Mouse (Mus musculus): ENCODE measurements at regions not wholly inside any gene's neighbourhood (a gene's known extent, or its start where the extent isn't known, plus 50 kb on each side); places are given as distances from the start of the nearest gene placed in this dataset.
"Not testable (repeated sequence)": the region's sequence is repeated elsewhere in the genome, so short reads cannot be mapped to it uniquely, and the experiment has no call there.

DNA sequence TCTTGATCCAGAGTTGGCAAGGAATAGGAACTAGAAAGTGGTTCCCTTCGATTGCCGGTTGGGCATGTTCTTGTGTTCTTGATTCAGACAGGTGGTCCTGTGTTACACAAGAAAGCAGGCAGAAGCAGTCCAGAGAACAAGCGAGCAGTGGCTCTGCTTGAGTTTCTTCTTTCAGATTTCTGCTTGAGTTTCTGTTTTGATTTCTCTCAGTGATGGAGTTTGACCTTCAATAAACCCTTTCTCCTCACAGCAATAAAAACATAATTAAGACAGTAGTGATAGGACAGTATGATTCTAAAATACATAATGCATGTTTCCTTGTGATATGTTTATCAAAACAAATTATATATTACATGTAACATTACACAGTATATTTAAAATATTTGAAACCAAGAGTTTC lies 59.1 kb downstream of the Klf6 start:
- in situ Hi-C loops (cut with MboI; ENCODE audit: low sequenced_read_pairs) = no loop called here

DNA sequence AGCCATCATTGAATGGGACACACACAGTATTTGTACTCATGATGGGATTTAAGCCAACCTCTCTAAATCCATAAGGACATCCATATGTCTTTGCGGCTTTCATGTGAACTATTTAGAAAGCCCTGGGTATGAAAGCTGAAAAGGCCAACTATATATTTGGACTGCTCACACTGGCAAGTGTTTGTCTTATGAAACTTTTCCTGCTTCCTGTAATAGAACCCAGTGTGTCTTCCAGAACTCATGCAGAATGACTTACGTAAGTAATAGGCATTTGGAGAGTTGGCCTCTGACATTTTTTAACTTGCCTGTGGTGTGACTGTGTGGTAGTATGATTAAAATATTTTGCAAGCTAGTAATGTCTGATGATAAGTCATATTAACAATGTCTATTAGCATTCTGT lies 70.2 kb downstream of the Klf6 start:
- in situ Hi-C loops (cut with MboI; ENCODE audit: low sequenced_read_pairs) = no loop called here

DNA sequence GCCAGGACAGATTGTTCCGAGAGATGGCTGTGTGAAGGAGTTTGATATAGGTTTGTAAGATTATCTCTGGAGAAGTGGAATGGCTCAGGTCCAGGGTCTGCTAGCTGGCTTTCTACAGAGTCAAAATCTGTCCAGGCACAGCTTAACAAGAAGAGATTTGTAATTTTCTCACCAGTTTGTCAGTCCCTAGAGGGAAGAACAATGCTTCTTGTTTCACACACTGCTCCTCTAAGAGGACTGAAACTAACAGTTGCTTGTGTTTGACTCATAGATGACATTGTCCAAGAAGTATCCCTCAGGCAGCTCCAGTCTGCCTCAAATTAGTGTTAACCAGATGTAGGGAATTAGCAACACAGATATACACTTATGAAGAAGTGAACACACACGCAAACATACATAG lies 76.2 kb downstream of the Klf6 start:
- in situ Hi-C loops (cut with MboI; ENCODE audit: low sequenced_read_pairs) = no loop called here

DNA sequence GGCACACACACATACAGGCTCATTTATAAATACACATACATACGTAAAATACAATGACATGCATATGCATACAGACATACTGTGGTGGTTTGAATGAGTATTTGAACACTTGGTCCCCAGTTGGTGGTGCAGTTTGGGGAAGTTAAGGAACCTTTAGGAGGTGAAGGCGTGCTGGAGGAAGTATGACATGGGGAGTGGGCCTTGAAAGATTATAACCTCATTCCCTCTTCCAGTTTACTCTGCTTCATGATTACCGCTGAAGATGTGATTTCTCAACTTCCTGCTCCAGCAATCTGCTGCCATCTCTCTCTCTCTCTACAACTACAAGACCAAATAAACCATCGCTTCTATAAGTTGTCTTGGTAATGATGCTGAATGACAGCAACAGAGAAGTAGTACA lies 76.7 kb downstream of the Klf6 start:
- in situ Hi-C loops (cut with MboI; ENCODE audit: low sequenced_read_pairs) = no loop called here

DNA sequence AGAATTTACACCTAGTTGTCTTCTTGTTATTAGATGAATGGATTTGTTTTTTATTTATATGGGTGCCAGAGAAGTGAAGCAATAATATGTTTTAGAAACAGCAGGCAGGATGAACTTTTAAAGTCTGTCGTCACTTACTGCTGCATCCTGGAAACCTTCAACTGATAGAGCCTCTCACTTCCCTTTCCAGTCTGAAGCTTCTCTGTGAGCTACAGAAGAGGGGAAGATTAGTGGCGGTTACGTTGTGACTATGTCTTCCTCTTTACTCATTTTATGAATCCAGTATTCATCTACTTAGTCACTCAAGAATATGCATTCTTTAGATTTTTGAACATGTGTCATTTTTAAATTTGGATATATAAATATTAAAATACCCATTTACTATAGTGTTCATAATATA lies 78.1 kb downstream of the Klf6 start:
- in situ Hi-C loops (cut with MboI; ENCODE audit: low sequenced_read_pairs) = no loop called here

DNA sequence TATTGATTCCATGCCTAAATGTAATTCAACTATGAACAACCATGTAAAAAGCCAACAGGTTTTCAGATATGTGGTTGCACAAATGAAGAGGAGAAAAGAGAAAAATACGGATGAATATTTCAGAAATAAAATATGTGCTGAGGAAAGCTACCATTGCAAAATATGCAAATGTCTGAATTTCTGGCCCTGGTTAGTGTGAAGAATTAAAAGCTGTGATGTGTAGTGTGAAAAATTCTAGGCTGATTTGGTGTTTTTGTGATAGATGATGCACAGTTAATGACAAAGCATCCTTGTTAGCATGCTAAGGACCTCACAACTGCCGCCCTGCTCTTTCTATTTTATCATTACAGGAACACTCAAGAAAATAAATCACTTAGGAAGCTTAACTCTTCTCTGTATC lies 91.6 kb downstream of the Klf6 start:
- in situ Hi-C loops (cut with MboI; ENCODE audit: low sequenced_read_pairs) = no loop called here

DNA sequence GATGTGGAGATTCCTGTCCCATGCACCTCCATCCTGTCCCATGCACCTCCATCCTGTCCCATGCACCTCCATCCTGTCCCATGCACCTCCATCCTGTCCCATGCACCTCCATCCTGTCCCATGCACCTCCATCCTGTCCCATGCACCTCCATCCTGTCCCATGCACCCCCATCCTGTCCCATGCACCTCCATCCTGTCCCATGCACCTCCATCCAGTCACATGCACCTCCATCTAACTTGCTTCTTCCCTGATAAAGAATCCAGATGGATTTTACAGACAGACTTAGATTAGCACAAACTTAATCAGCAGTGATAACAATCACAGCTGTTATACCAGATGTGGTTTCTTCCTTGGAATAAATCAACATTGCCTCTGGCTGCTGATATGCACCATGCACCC lies 93.8 kb downstream of the Klf6 start:
- in situ Hi-C loops (cut with MboI; ENCODE audit: low sequenced_read_pairs) = not testable (repeated sequence)

DNA sequence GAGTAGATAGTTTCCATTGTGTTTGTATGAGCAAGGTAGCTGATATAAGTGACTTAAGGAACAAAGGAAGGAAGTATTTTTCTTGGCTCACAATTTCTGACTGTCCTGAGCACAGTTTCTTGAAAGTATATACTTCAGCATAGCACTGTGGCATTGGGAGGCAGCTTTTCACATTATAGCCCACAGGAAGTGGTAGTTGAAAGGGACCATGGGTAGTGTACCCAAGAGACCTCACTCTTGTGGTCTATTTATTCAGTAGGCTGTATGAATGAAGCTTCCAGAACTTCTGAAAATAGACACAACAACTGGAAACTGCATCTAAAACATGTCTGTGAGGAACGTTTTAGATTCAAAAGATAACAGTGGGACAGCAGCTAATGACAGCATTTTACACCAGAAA lies 94.9 kb downstream of the Klf6 start:
- in situ Hi-C loops (cut with MboI; ENCODE audit: low sequenced_read_pairs) = no loop called here

DNA sequence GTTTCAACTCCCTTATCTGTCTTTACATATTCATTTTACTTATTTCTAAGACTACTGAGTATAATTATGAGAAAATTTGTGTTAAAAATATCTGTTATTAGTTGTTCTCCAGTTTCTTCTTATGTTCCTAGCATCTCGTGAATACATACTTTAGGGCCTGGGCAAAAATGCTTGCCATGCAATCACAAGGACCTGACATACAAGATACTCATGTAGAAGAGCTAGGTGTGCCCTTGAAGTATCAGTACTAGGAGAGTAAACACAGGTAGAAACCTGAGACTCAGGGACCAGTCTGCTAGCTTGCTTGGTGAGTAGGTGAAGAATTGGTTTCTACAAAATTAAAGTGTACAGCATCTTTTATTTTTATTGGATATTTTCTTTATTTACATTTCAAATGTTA lies 101.7 kb downstream of the Klf6 start:
- in situ Hi-C loops (cut with MboI; ENCODE audit: low sequenced_read_pairs) = no loop called here

DNA sequence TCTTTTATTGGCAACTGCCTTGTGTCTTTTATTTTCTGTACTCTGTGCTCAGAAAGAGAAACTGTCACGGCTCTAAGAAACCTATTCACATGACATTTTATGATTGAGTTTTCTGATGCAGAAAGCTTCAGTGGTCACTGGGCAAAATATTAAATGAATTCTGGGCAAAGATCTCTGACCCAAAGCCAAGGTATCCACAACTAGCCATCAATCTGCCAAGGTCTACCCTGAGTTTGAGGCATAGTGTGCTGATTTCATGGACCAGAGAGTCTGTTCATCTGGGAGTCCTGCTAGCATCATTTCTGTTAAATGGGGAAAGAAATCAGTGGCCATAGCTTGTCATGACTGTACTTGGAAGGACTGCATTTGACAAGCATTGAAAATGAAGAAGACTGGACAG lies 103.3 kb downstream of the Klf6 start:
- in situ Hi-C loops (cut with MboI; ENCODE audit: low sequenced_read_pairs) = no loop called here

DNA sequence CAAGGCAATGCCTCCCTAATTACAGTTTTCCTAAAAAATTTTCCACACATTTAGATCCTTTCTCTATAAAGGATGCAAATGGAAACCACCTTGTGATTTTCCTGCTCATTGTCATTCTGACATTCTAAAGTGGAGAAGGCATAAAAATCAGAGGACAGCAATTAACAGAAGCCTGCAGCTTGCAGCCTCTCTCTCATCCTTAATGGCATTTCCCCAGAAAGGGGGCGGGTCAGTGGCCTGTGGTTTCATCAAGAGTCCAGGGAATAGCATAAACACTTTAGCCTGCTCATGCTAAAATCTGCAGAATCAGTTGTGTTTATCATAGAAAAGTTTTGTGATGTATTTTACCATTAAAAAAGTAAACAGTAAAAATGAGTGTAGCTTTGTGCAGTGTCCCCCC lies 117.3 kb downstream of the Klf6 start:
- in situ Hi-C loops (cut with MboI; ENCODE audit: low sequenced_read_pairs) = no loop called here

DNA sequence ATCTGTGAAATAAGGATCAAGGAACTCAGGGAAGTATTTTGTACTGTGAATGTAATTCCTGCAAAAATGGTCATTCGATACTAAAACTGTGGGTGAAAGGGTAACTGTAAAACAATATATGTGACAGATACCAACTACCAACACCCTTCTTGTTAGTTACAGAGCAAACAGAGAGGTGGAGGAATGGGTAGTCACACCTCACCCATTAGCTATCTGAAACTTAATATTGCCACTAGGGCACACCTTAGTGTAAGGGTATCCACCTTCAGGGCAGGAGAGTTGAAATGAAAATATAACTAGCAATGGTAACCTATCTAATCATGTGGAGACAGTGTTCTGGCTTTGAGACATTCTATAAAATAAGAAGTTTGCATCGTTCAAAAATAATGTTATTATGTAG lies 126.2 kb downstream of the Klf6 start:
- in situ Hi-C loops (cut with MboI; ENCODE audit: low sequenced_read_pairs) = no loop called here

DNA sequence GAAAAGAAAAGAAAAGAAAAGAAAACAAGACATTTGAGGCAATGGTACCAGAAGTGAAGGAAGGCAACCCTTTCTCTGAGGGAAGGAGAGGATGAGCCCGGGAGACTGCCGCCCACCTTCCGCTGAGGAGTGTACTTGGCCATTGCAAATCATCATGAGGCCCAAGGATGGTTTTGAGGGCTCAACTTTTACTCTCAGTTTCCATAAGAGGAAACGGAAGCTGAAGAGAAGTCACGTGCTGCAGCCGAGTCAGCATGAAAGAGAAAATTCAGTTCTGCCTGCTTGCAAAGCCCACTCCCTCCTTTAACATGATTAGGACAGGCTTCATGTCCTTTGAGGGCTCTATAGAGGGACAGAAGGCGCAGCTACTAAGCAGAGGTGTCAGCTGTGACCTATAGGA lies 127.1 kb downstream of the Klf6 start:
- in situ Hi-C loops (cut with MboI; ENCODE audit: low sequenced_read_pairs) = no loop called here

DNA sequence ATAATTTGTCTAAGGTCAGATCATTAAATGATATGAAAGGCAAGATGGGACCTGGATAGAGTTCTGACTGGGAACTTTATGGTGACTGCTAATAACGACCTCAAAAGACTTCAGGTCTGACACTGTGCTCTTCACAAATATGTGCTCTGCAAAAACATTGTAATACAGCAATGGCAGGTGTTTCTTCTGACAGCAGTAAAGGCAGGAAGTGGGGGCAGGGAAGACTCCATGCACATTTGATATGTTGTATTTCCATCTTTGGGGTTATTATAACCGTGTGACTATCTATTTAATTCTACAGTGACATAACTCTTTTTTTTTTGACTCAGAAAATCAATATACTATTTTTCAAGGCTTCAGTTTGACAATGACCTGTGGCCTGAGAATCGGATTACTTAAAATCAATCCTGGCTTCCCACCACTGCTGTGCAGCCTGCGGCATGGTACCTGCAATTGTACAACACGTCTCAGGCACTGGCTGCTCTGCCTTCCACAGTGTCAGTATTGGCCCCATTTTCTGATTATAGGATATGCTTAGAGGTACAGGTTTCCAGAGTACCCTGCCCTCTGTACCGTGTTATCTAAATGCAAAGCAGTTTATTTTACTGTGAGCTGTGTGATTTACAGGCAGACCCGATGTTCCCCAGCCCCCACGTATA lies 139.4 kb downstream of the Klf6 start:
- in situ Hi-C loops (cut with MboI; ENCODE audit: low sequenced_read_pairs) = no loop called here

DNA sequence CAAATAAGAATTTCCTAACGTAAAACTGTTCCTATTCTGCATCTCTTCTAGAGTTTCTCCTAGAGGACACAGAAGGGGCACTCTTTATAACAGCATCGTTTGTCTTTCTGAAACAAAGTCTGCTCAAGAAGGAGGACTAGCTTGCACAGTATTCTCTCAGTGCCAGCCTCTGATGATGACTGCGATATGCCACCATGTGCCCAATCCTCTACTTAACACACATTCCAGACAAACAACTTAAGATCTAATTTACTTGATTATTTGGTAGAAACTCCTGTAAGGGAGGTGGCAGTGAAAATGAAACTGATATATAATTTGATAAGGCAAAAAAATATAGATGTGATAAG lies 139.9 kb downstream of the Klf6 start:
- in situ Hi-C loops (cut with MboI; ENCODE audit: low sequenced_read_pairs) = no loop called here

DNA sequence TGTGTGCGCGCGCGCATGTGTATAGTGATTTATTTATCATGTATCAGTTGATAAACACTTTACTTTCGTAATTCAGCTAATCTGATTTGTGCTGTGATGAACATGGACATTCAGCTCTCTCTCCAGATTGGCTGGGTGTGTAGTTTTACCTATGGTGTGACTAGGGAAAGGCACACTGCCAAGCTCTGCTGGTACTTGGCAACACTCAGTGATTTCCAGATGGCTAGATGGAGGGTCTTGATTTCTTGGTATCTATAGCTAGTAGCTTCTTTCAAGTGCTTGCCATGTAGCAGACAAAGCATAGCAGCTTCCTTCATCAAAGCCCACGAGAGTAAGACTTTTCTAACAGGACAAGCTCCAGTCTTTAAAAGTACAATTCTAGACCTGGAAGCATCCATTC lies 144.6 kb downstream of the Klf6 start:
- in situ Hi-C loops (cut with MboI; ENCODE audit: low sequenced_read_pairs) = no loop called here

DNA sequence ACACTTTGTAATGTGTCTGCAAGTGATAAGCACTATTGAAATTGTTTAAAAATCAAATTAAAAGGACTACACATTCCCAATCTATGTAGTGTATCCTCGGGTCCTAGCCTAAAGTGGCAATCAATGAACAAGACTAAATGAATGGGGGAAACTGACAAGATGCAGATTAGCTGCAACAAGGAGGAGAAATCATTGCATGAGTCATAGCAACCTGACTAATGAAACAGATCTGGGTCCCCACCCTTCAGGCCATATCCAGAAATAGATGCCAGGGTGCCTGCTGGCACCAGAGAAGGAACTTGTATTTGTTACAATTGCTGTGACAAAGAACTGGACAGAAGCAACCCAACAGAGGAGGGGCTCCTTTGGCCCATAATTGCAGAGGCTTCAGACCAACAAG lies 148.4 kb downstream of the Klf6 start:
- in situ Hi-C loops (cut with MboI; ENCODE audit: low sequenced_read_pairs) = no loop called here

DNA sequence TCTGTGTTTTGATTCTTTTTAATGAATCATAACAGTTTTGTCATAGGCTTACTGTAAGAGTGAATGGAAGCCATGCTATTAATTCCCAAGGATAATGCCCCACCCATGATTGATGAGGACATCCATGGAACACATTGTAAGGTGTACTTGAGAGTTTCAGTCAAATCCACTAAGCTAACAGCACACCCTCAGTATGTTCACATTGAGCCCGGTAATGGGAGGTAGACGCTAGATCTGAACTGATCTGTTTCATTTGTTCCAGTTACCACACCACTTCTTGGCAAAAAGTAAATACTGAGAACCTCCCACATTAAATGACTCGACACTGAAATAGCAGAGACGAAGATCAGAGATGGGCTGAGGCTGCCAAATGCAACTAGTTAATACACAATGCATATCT lies 165.9 kb downstream of the Klf6 start:
- in situ Hi-C loops (cut with MboI; ENCODE audit: low sequenced_read_pairs) = no loop called here

DNA sequence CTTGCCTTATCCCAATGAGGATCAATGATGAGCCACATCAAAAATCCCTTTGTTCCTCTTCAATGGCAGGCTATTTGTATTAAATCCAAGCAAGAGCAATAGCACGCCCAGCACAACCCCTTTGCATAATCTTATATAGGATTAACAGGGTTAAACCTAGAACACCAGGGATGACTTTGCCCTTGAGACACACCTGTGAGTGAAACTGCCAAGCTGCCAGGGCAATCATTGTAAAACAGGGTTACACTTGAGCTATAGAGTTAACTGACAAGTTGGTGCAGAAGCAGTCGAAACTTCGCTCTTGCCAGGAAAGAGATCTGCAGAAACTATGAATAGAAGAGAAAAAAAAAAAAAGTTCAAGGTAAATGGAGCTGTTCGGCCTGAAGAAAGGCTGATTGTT lies 167.6 kb downstream of the Klf6 start:
- in situ Hi-C loops (cut with MboI; ENCODE audit: low sequenced_read_pairs) = no loop called here

DNA sequence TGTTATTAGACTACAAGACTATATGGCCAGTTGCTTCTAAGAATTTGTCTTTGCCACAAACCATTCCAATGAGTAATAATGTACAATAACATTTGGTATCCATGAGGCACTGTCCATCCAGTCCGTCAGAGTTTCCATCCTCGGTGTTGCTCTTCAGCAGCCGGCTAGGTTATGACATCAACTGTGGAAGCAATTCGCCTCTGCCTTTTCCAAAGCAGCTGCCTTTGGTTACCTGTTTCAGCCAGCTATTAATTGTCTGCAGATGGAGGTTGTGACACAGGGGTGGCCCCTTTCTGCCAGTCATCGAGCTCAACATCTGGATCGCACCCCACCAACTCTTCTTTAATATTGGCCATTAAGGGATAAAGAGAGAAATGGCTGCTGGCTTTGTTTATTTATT lies 168.2 kb downstream of the Klf6 start:
- in situ Hi-C loops (cut with MboI; ENCODE audit: low sequenced_read_pairs) = no loop called here

DNA sequence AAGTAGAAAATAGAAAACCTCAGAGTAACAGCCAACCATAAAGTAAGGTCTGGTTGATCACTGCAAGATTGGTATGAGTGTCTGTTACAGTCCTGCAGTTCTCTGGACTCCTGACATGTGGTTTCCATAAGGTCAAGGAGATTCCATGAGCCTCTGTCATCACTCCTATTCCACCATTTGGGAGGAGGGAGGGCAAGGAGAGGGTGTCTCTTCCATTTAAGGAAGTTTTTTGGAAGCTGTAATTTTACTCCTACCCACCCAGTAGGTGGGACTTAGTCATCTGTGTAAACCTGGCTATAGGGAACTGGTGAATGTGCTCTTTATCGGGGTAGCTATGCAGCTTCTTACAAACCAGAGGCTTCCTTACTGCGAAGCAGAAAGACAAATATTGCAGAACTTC lies 168.8 kb downstream of the Klf6 start:
- in situ Hi-C loops (cut with MboI; ENCODE audit: low sequenced_read_pairs) = no loop called here

DNA sequence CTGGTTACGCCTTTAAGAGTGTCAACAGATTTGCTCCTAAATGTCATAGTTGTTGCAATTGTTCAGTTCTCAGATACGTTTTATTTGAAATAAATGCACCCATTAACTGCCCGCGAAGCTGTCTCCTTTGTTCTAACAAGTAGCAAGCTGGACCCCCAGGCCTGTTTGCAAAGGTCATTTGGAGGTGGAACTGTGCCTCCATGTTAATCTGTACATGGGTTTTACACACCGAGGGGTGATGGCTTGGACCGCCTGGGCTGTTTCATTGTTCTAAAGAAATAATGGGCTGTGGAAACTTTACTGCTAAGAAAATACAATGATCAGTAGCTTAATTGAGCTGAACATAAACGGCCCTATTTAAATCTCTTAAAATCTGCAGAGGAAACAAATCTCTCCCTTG lies 178.8 kb downstream of the Klf6 start:
- in situ Hi-C loops (cut with MboI; ENCODE audit: low sequenced_read_pairs) = no loop called here

DNA sequence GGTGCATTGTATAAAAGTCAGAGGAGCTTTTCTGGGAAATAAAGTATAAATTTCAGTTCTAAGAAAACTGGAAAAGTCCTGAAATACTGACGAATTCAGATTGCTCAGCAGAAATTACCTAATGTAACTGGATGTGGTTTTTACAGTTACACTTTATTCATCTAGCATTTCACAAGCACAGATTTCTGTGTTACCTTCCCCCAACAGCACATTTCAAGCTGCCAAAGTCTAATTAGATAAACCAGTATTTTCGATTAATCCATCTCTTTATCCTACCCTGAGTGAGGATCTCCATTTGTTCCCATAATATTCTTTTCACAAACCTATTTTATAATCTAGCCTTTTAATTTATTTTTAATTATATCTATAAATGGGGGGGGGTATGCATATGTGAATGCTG lies 179.4 kb downstream of the Klf6 start:
- in situ Hi-C loops (cut with MboI; ENCODE audit: low sequenced_read_pairs) = no loop called here

DNA sequence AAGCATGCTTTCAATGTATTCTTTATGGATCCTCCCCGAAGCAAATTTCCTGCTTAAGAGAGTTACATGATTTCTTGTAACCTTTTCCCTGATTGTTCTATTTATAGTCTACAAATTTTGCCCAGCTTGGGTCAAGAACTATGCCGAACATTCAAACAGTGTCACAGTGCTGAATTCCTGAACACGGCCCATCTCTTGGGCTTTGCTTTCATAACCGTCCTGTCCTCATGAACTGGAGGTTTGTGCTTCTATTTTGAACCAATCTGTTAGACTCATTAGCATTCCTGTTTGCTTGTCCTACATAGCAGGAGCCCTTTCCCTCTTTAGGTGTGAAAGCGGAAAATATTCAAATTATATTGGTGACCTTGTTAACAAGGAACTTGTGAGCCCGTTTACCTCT lies 181.2 kb downstream of the Klf6 start:
- in situ Hi-C loops (cut with MboI; ENCODE audit: low sequenced_read_pairs) = no loop called here

Measured in CH12F3 (cell line).